Mouse (Mus musculus): Measurements from ENCODE around the gene Pygo1.

Gene Pygo1

GRCm38 (mm10) chr9:72925021-72925934, at the start of gene Pygo1:
Gene Pygo1 (plus strand): TSS chr9:72925645.
- POLR2A ChIA-PET = interaction anchor here in 3 of 4 experiments (0.6 to 8.0 kb wide), 19 partner anchors 9 to 476 kb away, joined by 3 to 53 read pairs (median 4); no protein-coding TSS in a partner anchor
- CTCF ChIA-PET = interaction anchor here in 1 of 4 experiments (0.6 to 1.2 kb wide), 3 partner anchors 13 to 34 kb away, joined by 3 to 6 read pairs (median 4); no protein-coding TSS in a partner anchor

- ChIA-PET POLR2A (interaction anchor here (0.8 to 1.7 kb wide), 8 partner anchors 18 to 132 kb away, joined by 3 to 5 read pairs (median 3); no protein-coding TSS in a partner anchor), CTCF (interaction anchor here (0.6 to 3.4 kb wide), 9 partner anchors 10 to 128 kb away, joined by 3 to 10 read pairs (median 4); no protein-coding TSS in a partner anchor)
These were observed 49.6 kb upstream of the Pygo1 start for GRCm38 (mm10) chr9:72875878-72876277.

GRCm38 (mm10) chr9:72877905-72878304, 47.5 kb upstream of the Pygo1 start:
- POLR2A ChIA-PET = no interaction called here
- CTCF ChIA-PET = interaction anchor here in 1 of 4 experiments (3.4 kb wide), 1 partner anchor 111 kb away, joined by 10 read pairs; no protein-coding TSS in a partner anchor

- CTCF ChIA-PET = no interaction called here
- POLR2A ChIA-PET = interaction anchor here in 1 of 4 experiments (1.1 to 2.4 kb wide), 2 partner anchors 34 to 112 kb away, joined by 3 to 6 read pairs; no protein-coding TSS in a partner anchor
These were observed 46.8 kb upstream of the Pygo1 start for GRCm38 (mm10) chr9:72878656-72879055.

GRCm38 (mm10) chr9:72879601-72880000, 45.8 kb upstream of the Pygo1 start:
- CTCF ChIA-PET = interaction anchor here in 1 of 4 experiments (1.9 kb wide), 1 partner anchor 113 kb away, joined by 8 read pairs; no protein-coding TSS in a partner anchor
- POLR2A ChIA-PET = interaction anchor here in 3 of 4 experiments (0.5 to 2.4 kb wide), 5 partner anchors 8 to 112 kb away, joined by 3 to 6 read pairs (median 3); no protein-coding TSS in a partner anchor

GRCm38 (mm10) chr9:72880225-72880960, 45.1 kb upstream of the Pygo1 start:
- POLR2A ChIA-PET = interaction anchor here in 3 of 4 experiments (0.5 to 2.4 kb wide), 8 partner anchors 8 to 113 kb away, joined by 3 to 6 read pairs (median 3); no protein-coding TSS in a partner anchor
- CTCF ChIA-PET = interaction anchor here in 1 of 4 experiments (1.9 kb wide), 1 partner anchor 114 kb away, joined by 8 read pairs; no protein-coding TSS in a partner anchor

- POLR2A ChIA-PET = interaction anchor here in 3 of 4 experiments (0.5 to 1.4 kb wide), 3 partner anchors 9 to 1976 kb away, joined by 3 to 6 read pairs (median 3); no protein-coding TSS in a partner anchor
- CTCF ChIA-PET = interaction anchor here in 2 of 4 experiments (0.6 to 1.9 kb wide), 2 partner anchors 8 to 115 kb away, joined by 5 to 8 read pairs; no protein-coding TSS in a partner anchor
These were observed 44.2 kb upstream of the Pygo1 start for GRCm38 (mm10) chr9:72881026-72881768.

- POLR2A ChIA-PET = interaction anchor here in 3 of 4 experiments (0.6 to 1.6 kb wide), 7 partner anchors 11 to 120 kb away, joined by 3 to 5 read pairs (median 4); no protein-coding TSS in a partner anchor
- CTCF ChIA-PET = interaction anchor here in 3 of 4 experiments (0.5 to 3.5 kb wide), 15 partner anchors 23 to 150 kb away, joined by 3 to 24 read pairs (median 3); no protein-coding TSS in a partner anchor
These were observed 41.5 kb upstream of the Pygo1 start for GRCm38 (mm10) chr9:72883940-72884339.

- POLR2A ChIA-PET = interaction anchor here in 2 of 4 experiments (0.5 to 1.4 kb wide), 6 partner anchors 27 to 223 kb away, joined by 3 to 5 read pairs (median 3); partner anchors contain the start of gene Rsl24d1 (in 1 of the 2)
These were observed 35.7 kb upstream of the Pygo1 start for GRCm38 (mm10) chr9:72889777-72890176.

GRCm38 (mm10) chr9:72890499-72891085, 34.9 kb upstream of the Pygo1 start:
- ChIA-PET CTCF (interaction anchor here in 3 of 4 experiments (0.8 to 2.9 kb wide), 12 partner anchors 11 to 444 kb away, joined by 3 to 13 read pairs (median 3); partner anchors contain the start of gene Pygo1 (in 1 of the 3)), POLR2A (interaction anchor here in 3 of 4 experiments (0.5 to 2.1 kb wide), 14 partner anchors 11 to 359 kb away, joined by 3 to 6 read pairs (median 4); partner anchors contain the start of genes Pygo1 (in 1 of the 3) and Rsl24d1 (in 1 of the 3))

More at GRCm38 (mm10) chr9:72889777-72890176, 35.7 kb upstream of the Pygo1 start:
- CTCF ChIA-PET = interaction anchor here (0.5 to 2.1 kb wide), 18 partner anchors 12 to 444 kb away, joined by 3 to 13 read pairs (median 3); no protein-coding TSS in a partner anchor

GRCm38 (mm10) chr9:72892761-72893160, 32.7 kb upstream of the Pygo1 start:
- ChIA-PET POLR2A (interaction anchor here in 2 of 4 experiments (0.5 to 1.5 kb wide), 5 partner anchors 9 to 1560 kb away, joined by 3 to 6 read pairs (median 3); no protein-coding TSS in a partner anchor), CTCF (interaction anchor here (0.5 to 2.9 kb wide), 8 partner anchors 20 to 688 kb away, joined by 3 to 11 read pairs (median 4); no protein-coding TSS in a partner anchor)

GRCm38 (mm10) chr9:72894796-72895352, 30.6 kb upstream of the Pygo1 start:
- ChIA-PET CTCF (interaction anchor here (0.5 to 1.7 kb wide), 26 partner anchors 9 to 1106 kb away, joined by 3 to 9 read pairs (median 4); no protein-coding TSS in a partner anchor), POLR2A (interaction anchor here in 1 of 4 experiments (0.7 to 1.5 kb wide), 7 partner anchors 10 to 144 kb away, joined by 3 to 6 read pairs (median 4); no protein-coding TSS in a partner anchor)

GRCm38 (mm10) chr9:72902057-72902456, 23.4 kb upstream of the Pygo1 start:
- POLR2A ChIA-PET = interaction anchor here in 3 of 4 experiments (0.7 to 1.9 kb wide), 6 partner anchors 10 to 135 kb away, joined by 3 to 6 read pairs (median 5); no protein-coding TSS in a partner anchor
- CTCF ChIA-PET = interaction anchor here in 2 of 4 experiments (0.6 to 1.0 kb wide), 3 partner anchors 11 to 85 kb away, joined by 3 to 5 read pairs (median 3); no protein-coding TSS in a partner anchor

GRCm38 (mm10) chr9:72902611-72903010, 22.8 kb upstream of the Pygo1 start:
- ChIA-PET POLR2A (interaction anchor here in 3 of 4 experiments (0.7 to 1.9 kb wide), 6 partner anchors 10 to 256 kb away, joined by 3 to 6 read pairs (median 4); partner anchors contain the start of gene Pygo1 (in 1 of the 3)), CTCF (interaction anchor here in 3 of 4 experiments (0.6 to 1.1 kb wide), 4 partner anchors 9 to 139 kb away, joined by 3 to 7 read pairs (median 4); no protein-coding TSS in a partner anchor)

- POLR2A ChIA-PET = interaction anchor here in 1 of 4 experiments (1.0 to 1.5 kb wide), 3 partner anchors 11 to 70 kb away, joined by 3 to 4 read pairs (median 3); no protein-coding TSS in a partner anchor
- CTCF ChIA-PET = interaction anchor here in 1 of 4 experiments (0.6 kb wide), 1 partner anchor 1694 kb away, joined by 3 read pairs; no protein-coding TSS in a partner anchor
These were observed 18.7 kb upstream of the Pygo1 start for GRCm38 (mm10) chr9:72906693-72907103.

All from embryonic stem cell, embryonic (primary cell).